Mouse (Mus musculus): ENCODE data around the gene Tmem63b.

Tmem63b gene

GRCm38 (mm10) chr17:45703187-45703586 lies 16.5 kb upstream of the Tmem63b start:
- no peak for DNase-seq

- no peak for DNase-seq
Observed at GRCm38 (mm10) chr17:45702254-45702653, 15.5 kb upstream of the Tmem63b start.

DNA sequence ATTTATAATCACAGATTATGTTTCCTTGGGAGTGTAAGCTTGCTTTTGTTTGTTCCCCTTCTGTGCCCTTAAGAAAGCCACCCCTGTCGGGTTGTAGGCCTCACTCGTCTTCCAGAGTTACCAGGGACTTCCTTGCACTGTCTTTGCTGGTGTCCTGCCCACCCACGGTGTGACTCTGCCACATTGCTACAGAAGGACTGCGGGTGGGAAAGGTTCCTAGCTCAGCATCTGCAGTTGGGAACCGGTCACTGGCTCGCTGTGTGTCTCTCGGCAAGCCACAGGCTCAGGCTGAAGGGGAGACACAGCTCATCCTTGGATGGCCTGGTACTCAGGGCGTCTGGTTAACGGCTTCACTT lies 14.5 kb upstream of the Tmem63b start:
- no peak for DNase-seq

DNA sequence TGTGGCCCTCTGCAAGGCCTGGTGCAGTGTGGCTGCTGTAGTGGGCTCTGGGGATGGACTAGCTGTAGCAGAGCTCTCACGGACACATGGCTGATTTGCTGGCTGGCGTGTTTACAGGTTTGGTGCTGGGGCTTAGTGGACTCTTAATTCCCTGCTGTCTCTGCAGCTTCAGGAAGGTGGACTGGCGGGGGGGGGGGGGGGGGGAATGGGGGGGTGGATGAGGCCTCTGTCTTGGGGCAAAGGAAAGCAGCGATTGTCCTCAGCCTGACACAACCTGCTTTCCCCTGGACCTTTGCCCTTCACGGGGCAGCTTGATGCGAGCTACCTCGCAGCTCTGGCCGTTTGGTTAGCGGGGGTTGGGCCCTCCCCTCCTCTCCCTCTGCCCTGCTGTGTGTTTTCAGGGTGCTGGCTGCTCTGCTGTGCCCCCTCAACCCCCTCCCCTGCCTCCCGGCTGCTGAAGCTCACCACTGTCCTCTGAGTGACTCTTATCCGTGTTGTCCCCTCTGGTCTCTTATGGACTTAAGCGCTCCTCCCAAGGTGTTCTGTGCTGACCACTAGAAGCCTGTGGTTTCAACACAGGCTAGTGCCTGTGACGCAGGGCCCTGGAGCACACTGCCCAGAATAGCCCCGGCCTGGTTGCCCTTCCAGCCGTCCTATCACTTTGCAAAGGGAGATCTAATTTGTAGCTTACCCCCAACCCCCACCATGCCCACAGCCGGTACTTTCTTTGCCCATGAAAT lies 14.0 kb upstream of the Tmem63b start:
- DNase-seq: no peak

DNA sequence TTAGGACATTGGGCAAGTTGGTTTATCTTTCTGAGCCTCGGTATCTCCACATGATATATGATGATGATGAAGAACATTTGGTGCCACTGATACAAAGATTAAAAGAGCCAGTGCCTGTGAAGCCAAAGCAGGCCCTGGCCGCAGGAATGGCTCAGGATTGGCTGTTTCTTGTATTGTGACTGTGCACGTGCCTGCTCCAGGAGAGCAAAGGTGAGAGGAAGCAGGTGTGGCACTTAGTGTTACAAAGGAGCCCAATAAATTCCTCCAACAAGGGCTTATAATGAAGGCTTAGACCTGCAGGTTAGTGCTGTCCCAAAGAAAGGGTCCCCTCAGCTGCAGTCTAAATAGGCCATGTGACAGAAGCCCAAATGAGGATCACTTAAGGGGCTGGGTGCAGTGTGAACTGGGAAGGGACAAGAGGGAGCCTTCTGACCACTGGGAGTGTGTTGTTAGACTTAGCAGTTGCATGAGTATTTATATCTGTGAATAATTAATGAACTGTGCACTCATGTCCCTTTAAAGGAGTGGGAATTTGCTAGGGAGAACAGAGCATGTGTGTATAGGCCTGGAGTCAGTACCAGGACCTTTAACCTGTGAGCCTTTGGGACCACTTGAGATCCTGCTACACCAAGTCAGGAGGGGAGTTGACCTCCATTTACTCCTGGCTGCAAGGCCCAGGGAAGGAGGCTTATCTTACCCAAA lies 12.5 kb upstream of the Tmem63b start:
- DNase-seq: no peak

DNA sequence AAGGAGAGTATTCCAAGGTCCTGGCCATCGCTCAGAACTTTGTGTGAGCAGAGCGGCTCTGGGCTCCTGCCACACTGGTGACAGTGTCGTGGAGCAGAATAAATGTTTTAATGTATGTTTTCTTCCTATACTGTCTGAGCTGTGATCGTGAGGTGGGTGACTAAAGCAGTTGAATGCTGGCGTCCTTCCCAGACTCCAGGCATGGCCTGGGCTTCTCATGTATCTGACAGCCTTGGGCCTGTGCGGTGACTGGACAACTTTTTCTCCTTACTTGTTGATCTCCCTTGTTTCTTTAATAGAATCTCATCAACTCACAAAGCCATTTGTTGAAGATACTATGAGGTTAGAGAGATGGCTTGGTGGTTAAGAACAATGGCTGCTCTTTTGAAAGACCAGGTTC lies 11.7 kb upstream of the Tmem63b start:
- DNase-seq: no peak

DNA sequence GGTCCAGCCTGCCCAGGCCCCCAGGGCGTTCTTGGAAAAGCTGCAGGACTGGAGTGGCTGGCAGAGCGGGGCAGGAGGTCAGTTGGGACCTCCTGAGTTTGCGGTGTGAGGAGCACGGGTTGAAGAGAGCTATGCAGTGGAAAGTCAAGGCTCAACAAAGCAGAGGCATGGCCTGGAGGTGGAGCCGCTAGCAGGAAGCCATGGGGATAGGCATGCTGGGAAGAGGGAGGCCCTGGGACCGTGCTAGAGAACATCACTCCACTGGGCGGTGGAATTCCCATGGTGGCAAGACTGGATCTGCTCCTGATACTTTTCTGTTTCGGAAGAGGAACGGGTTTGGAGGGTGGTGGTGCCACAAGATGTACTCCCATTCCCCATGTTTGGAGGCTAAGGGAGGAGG lies 10.3 kb upstream of the Tmem63b start:
- DNase-seq: no peak

DNA sequence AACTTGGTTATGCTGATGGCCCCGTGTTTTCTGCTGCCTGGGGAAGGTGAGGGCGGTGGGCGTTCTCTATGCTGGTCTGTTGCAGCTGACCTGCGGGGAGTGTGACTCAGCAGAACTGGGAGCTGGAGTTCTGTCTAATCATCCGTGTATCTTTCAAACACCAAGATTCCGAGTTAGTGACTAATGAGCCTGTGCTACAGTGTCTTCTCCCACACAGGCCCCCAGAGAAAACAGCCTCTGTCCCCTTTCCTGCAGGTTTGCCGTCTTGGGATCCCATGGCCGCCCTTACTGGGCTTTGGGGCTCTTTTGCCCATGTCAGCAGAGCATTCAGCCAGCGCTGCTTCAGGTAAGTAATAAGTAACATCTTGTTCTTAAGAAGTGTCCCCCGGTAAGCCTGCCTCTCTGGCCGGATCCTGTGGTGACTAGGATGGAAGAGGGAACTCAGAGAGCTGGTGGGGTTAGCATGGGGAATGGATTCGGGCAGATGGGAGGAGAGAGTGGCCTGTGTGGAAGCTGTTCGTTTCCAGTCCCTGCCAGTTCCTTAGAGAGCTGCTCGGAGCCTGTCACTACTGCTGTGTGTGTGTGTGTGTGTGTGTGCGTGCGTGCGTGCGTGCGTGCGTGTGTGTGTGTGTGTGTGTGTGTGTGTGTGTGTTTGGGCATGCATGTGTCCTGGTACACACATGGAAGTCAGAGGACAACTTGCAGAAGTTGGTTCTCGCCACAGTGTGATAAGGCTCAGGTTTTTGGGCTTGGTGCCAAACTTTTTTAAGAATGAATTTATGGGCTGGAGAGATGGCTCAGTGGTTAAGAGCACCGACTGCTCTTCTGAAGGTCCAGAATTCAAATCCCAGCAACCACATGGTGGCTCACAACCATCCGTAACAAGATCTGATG lies 8.8 kb upstream of the Tmem63b start:
- no peak for DNase-seq

GRCm38 (mm10) chr17:45693812-45694565 lies 7.3 kb upstream of the Tmem63b start:
- DNase-seq: no peak

- no peak for DNase-seq
Observed at GRCm38 (mm10) chr17:45692159-45692558, 5.5 kb upstream of the Tmem63b start.

DNA sequence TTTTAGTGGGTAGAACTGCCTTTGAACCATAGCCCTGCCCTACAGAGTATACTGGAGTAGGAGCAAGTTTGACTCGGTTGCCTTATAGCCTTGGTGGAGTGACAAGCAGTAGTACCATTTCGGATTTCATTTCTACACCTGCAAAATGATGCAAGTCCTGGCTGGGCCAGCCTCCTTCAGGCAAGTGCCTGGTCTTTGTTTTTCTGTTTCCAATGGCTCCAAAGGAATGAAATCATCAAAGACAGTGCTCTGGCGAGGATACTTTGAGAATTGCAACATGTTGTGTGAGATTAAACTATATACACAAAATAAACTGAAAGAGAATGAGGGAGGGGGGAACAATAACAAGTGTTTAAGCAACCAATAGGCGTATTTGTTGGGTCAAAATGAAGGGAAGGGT lies 3.3 kb upstream of the Tmem63b start:
- no peak for DNase-seq

DNA sequence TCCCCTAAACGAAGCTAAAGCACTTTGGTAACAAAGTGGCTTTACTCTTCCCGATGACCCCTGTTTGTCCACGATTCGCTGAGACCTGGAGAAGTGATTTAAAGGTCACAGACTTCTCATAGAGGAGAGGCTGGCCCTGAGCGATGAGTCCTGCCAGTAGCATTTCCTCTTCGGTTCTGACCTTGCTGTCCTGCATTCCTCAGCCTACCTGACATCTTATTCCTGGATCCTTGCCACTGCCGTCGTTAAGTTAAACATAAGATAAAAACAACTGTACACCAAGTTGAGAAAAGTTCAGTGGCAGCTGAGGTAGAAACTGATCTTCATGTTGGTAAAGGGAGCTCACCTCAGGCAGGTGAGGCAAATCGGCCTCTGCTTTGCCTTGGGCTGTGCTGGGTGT lies 2.4 kb upstream of the Tmem63b start:
- DNase-seq: no peak

GRCm38 (mm10) chr17:45686093-45686619 lies 549 bp downstream of the Tmem63b start, which contains the start of gene Mrpl14:
Gene Mrpl14, plus strand, starts transcription at chr17:45686322.
- peak; percentile 88 for DNase-seq

GRCm38 (mm10) chr17:45685171-45686092 lies 1.3 kb downstream of the Tmem63b start:
- peak; percentile 73 for DNase-seq

- DNase-seq: peak; percentile 69
Observed at GRCm38 (mm10) chr17:45684667-45685131, 2.0 kb downstream of the Tmem63b start.

GRCm38 (mm10) chr17:45682843-45683242 lies 3.9 kb downstream of the Tmem63b start:
- no peak for DNase-seq

- no peak for DNase-seq
Observed at GRCm38 (mm10) chr17:45681588-45681987, 5.1 kb downstream of the Tmem63b start.

GRCm38 (mm10) chr17:45680391-45680980 lies 6.2 kb downstream of the Tmem63b start:
- peak; percentile 69 for DNase-seq

DNA sequence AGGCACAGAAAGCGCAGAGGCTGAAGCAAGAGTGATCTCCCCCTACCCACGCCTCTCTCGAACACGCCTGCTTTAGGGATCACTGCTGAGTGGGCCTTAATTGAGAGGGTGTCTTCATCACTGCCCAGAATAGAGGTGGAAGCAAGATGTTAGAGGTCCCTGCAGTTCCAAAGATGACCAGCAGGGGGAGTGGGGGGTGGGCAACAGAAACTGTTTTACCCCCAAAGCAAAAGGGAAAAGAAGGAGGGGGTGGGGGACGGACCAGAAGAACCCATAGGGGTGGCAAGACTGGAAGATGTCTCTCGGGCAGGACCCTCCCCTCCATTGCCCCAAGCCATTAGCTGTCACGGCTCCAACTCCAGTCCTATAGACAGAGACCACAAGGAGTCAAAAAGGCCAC lies 8.6 kb downstream of the Tmem63b start:
- DNase-seq: no peak

GRCm38 (mm10) chr17:45672598-45672997 lies 14.1 kb downstream of the Tmem63b start:
- no peak for DNase-seq

DNA sequence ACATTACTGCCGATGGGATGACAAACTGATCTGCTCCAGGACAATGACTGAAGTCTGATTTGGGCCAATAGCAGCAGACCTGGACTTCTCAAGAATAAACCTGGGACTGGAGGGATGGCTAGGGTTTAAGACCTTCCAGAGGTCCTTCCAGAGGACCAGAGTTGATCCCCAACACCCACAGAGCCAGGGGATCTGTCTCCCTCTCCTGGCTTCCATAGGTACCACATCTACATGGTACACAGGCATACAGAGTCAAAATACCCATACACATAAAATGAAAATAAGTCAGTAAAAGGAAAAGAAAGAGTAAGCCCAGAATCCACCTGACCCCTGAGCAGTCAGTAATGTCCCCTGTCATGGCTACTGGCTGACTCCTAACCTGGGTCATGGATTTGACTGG lies 14.9 kb downstream of the Tmem63b start:
- no peak for DNase-seq
